Mouse (Mus musculus) adrenal gland, adult 10 weeks (tissue): ENCODE data around the gene Krt8. TPM values are rescaled to one million over a fixed set of nuclear protein-coding genes. Genes with fewer than 3 reads are reported as not detected.

Experiments used
- polyA plus RNA-seq: library from polyadenylated mRNA; stranded (reverse); fragments of 350-450 nt; fragmentation: Illumina TruSeq; extraction: RNeasy Lipid Tissue Mini Kit (QIAGEN cat#74804); gene quantifications from one replicate; pipeline ENCODE4 v1.2.3, GENCODE M21; 2014; ENCODE audit warnings: low read depth, low replicate concordance

Krt8 gene
- not detected for polyA plus RNA-seq

GRCm38 (mm10) chr15:102004189-102004588, at the start of gene Krt8:
TSS of gene Krt8 (minus strand) at chr15:102004482.

GRCm38 (mm10) chr15:102028040-102028439, 23.8 kb upstream of the Krt8 start, which contains the start of gene Krt18:
TSS of gene Krt18 (plus strand) at chr15:102028180.

GRCm38 (mm10) chr15:101954187-101954586, 50.1 kb downstream of the Krt8 start, which contains the start of gene Krt78:
TSS of gene Krt78 (minus strand) at chr15:101954287.

Other genes with a start within 250 kb of the Krt8 start
- gene Krt72, start 218.0 kb downstream of the Krt8 start, polyA plus RNA-seq, result not detected
- not detected for gene Krt73, start 202.1 kb downstream of the Krt8 start, polyA plus RNA-seq
- gene Krt2, start 186.3 kb downstream of the Krt8 start, polyA plus RNA-seq, result not detected
- not detected for gene Krt1, start 153.7 kb downstream of the Krt8 start, polyA plus RNA-seq
- gene Krt77, start 134.8 kb downstream of the Krt8 start, polyA plus RNA-seq, result not detected
- not detected for gene Krt76, start 111.6 kb downstream of the Krt8 start, polyA plus RNA-seq
- gene Krt4, start 79.7 kb downstream of the Krt8 start, polyA plus RNA-seq, result not detected
- not detected for gene Krt79, start 64.2 kb downstream of the Krt8 start, polyA plus RNA-seq
- not detected for gene Krt78, start 50.2 kb downstream of the Krt8 start, polyA plus RNA-seq
- gene Krt18, start 23.7 kb upstream of the Krt8 start, polyA plus RNA-seq, result not detected
- gene Eif4b, start 69.3 kb upstream of the Krt8 start, polyA plus RNA-seq, result 196 TPM
- gene Tns2, start 95.9 kb upstream of the Krt8 start, polyA plus RNA-seq, result 31.5 TPM
- 1.4 TPM for gene Spryd3, start 131.8 kb upstream of the Krt8 start, polyA plus RNA-seq
- not detected for gene Igfbp6, start 139.9 kb upstream of the Krt8 start, polyA plus RNA-seq
- gene Soat2, start 146.0 kb upstream of the Krt8 start, polyA plus RNA-seq, result not detected
- gene Zfp740, start 198.8 kb upstream of the Krt8 start, polyA plus RNA-seq, result 34.7 TPM
- gene Csad, start 200.2 kb upstream of the Krt8 start, polyA plus RNA-seq, result 32.6 TPM
- not detected for gene Itgb7, start 227.5 kb upstream of the Krt8 start, polyA plus RNA-seq